Mouse (Mus musculus): ENCODE measurements at regions not wholly inside any gene's neighbourhood (a gene's known extent, or its start where the extent isn't known, plus 50 kb on each side); places are given as distances from the start of the nearest gene placed in this dataset.

- Histone ChIP-seq H3K9me3 (ENCODE audit: control insufficient read depth, insufficient read depth, low read depth, low read length) (no peaks in the 10 kb centered on the region), H3K27ac (ENCODE audit: insufficient read depth, low read depth, low read length, poor library complexity, severe bottlenecking) (no peak overlapping the region), H3K9ac (ENCODE audit: insufficient read depth, low read depth, low read length, poor library complexity, severe bottlenecking) (no peak overlapping the region), H3K36me3 (ENCODE audit: control insufficient read depth, insufficient read depth, low read length, poor library complexity, severe bottlenecking) (no peaks in the 10 kb centered on the region), H3K4me3 (ENCODE audit: insufficient read depth in 1 of 2, low read depth in 1 of 2, low read length in 2 of 2, poor library complexity in 1 of 2, severe bottlenecking in 1 of 2) (no peak overlapping the region), H3K4me1 (ENCODE audit: control insufficient read depth in 2 of 2, insufficient read depth in 2 of 2, low read length in 2 of 2, poor library complexity in 1 of 2) (no peaks in the 10 kb centered on the region)
- DNase-seq (ENCODE audit: low read depth, low spot score), result no peak
- no peak for TF ChIP-seq CHD2 (IDR thresholded peaks at IDR 0.05; ENCODE audit: low read depth, low read length)
- in situ Hi-C loops (cut with MboI; ENCODE audit: low sequenced_read_pairs in 2 of 2, unreplicated experiment in 2 of 2), result no loop called here
Observed at GRCm38 (mm10) chr13:110756877-110757276, 362.0 kb downstream of the Plk2 start.

DNA sequence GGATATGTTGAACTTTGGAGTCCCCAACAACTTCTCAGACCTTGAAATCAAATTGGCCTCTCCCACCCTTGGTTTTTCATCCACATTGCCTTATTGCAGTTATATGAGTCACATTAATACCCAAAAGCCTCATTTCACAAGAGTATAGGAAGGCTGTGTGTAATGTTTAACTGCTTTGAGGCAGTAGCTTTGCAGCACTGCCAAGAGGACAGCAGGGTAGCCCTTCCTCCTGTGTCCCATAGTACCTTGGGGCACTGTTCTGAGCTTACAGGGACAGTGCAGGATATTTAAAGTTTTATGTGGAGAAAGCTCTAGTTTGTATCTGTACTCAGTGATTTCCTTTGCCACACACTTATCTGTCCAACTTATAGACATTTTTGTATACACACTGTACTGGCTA, 374.4 kb downstream of the Plk2 start:
- Histone ChIP-seq H3K9me3 (ENCODE audit: control insufficient read depth, insufficient read depth, low read depth, low read length) (no peaks in the 10 kb centered on the region), H3K4me1 (ENCODE audit: control insufficient read depth in 2 of 2, insufficient read depth in 2 of 2, low read length in 2 of 2, poor library complexity in 1 of 2) (no peaks in the 10 kb centered on the region), H3K4me3 (ENCODE audit: insufficient read depth in 1 of 2, low read depth in 1 of 2, low read length in 2 of 2, poor library complexity in 1 of 2, severe bottlenecking in 1 of 2) (no peak overlapping the region), H3K9ac (ENCODE audit: insufficient read depth, low read depth, low read length, poor library complexity, severe bottlenecking) (no peak overlapping the region), H3K36me3 (ENCODE audit: control insufficient read depth, insufficient read depth, low read length, poor library complexity, severe bottlenecking) (no peaks in the 10 kb centered on the region), H3K27ac (ENCODE audit: insufficient read depth, low read depth, low read length, poor library complexity, severe bottlenecking) (no peak overlapping the region)
- no peak for TF ChIP-seq ZC3H11A (IDR thresholded peaks at IDR 0.05; ENCODE audit: borderline replicate concordance, low read depth, low read length)
- TF ChIP-seq HCFC1 (IDR thresholded peaks at IDR 0.05; ENCODE audit: borderline replicate concordance, insufficient read depth, low read length), result no peak
- TF ChIP-seq MAFK (IDR thresholded peaks at IDR 0.05; ENCODE audit: insufficient read depth, low read depth, low read length), result no peak
- no peak for TF ChIP-seq ZNF384 (IDR thresholded peaks at IDR 0.05; ENCODE audit: low read depth, low read length)
- TF ChIP-seq CHD2 (IDR thresholded peaks at IDR 0.05; ENCODE audit: low read depth, low read length), result no peak
- in situ Hi-C loops (cut with MboI; ENCODE audit: low sequenced_read_pairs in 2 of 2, unreplicated experiment in 2 of 2), result no loop called here
- DNase-seq (ENCODE audit: low read depth, low spot score), result no peak

- no peak for DNase-seq (ENCODE audit: low read depth, low spot score)
- TF ChIP-seq CHD2 (IDR thresholded peaks at IDR 0.05; ENCODE audit: low read depth, low read length) (no peak), MAFK (IDR thresholded peaks at IDR 0.05; ENCODE audit: insufficient read depth, low read depth, low read length) (no peak), HCFC1 (IDR thresholded peaks at IDR 0.05; ENCODE audit: borderline replicate concordance, insufficient read depth, low read length) (no peak), ZNF384 (IDR thresholded peaks at IDR 0.05; ENCODE audit: low read depth, low read length) (no peak), ZC3H11A (IDR thresholded peaks at IDR 0.05; ENCODE audit: borderline replicate concordance, low read depth, low read length) (no peak)
- in situ Hi-C loops (cut with MboI; ENCODE audit: low sequenced_read_pairs in 2 of 2, unreplicated experiment in 2 of 2), result no loop called here
- Histone ChIP-seq H3K27ac (ENCODE audit: insufficient read depth, low read depth, low read length, poor library complexity, severe bottlenecking) (no peak overlapping the region), H3K4me3 (ENCODE audit: insufficient read depth in 1 of 2, low read depth in 1 of 2, low read length in 2 of 2, poor library complexity in 1 of 2, severe bottlenecking in 1 of 2) (no peak overlapping the region), H3K9me3 (ENCODE audit: control insufficient read depth, insufficient read depth, low read depth, low read length) (no peaks in the 10 kb centered on the region), H3K9ac (ENCODE audit: insufficient read depth, low read depth, low read length, poor library complexity, severe bottlenecking) (no peak overlapping the region), H3K4me1 (ENCODE audit: control insufficient read depth in 2 of 2, insufficient read depth in 2 of 2, low read length in 2 of 2, poor library complexity in 1 of 2) (no peaks in the 10 kb centered on the region), H3K36me3 (ENCODE audit: control insufficient read depth, insufficient read depth, low read length, poor library complexity, severe bottlenecking) (no peaks in the 10 kb centered on the region)
Observed at GRCm38 (mm10) chr13:110775251-110775650, 380.4 kb downstream of the Plk2 start.

DNA sequence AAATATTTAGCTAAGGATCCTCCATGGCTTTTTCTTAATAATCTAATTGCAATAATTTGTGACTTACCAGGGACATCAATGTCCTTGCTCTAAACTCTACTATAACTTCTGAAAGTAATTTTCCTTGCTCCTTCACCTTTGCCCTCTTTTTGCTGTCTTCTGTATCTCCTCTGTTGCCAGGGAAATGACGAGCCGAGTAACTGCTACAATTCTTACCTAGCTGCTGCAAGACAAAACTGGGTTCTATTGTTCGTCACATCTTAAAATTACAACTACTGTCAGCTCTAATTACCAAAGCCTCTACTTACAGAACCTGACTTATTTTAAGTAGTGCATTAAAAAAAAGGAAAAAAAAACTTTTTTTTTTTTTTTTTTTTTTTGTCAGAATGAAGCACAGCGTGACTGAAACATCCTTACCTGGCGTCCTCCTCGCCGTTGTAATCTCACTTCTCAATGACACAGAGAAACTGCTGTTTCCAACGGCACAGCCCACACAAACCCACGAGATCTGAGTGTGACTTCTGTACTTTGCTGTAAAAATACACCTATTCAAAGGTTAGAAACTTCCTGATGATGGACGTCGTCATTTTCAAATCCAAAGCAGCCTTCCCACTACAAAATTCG, 389.4 kb downstream of the Plk2 start:
- Histone ChIP-seq H3K9ac (ENCODE audit: insufficient read depth, low read depth, low read length, poor library complexity, severe bottlenecking) (no peak overlapping the region), H3K4me3 (ENCODE audit: insufficient read depth in 1 of 2, low read depth in 1 of 2, low read length in 2 of 2, poor library complexity in 1 of 2, severe bottlenecking in 1 of 2) (no peak overlapping the region), H3K4me1 (ENCODE audit: control insufficient read depth in 2 of 2, insufficient read depth in 2 of 2, low read length in 2 of 2, poor library complexity in 1 of 2) (no peaks in the 10 kb centered on the region), H3K9me3 (ENCODE audit: control insufficient read depth, insufficient read depth, low read depth, low read length) (no peaks in the 10 kb centered on the region), H3K36me3 (ENCODE audit: control insufficient read depth, insufficient read depth, low read length, poor library complexity, severe bottlenecking) (no peaks in the 10 kb centered on the region), H3K27ac (ENCODE audit: insufficient read depth, low read depth, low read length, poor library complexity, severe bottlenecking) (no peak overlapping the region)
- TF ChIP-seq MAFK (IDR thresholded peaks at IDR 0.05; ENCODE audit: insufficient read depth, low read depth, low read length), result no peak
- no peak for TF ChIP-seq ZC3H11A (IDR thresholded peaks at IDR 0.05; ENCODE audit: borderline replicate concordance, low read depth, low read length)
- TF ChIP-seq CHD2 (IDR thresholded peaks at IDR 0.05; ENCODE audit: low read depth, low read length), result no peak
- no peak for TF ChIP-seq ZNF384 (IDR thresholded peaks at IDR 0.05; ENCODE audit: low read depth, low read length)
- no peak for TF ChIP-seq HCFC1 (IDR thresholded peaks at IDR 0.05; ENCODE audit: borderline replicate concordance, insufficient read depth, low read length)
- no peak for DNase-seq (ENCODE audit: low read depth, low spot score)
- in situ Hi-C loops (cut with MboI; ENCODE audit: low sequenced_read_pairs in 2 of 2, unreplicated experiment in 2 of 2), result no loop called here

- no peaks in the 10 kb centered on the region for H3K36me3 ChIP-seq (ENCODE audit: control insufficient read depth, insufficient read depth, low read length, poor library complexity, severe bottlenecking)
- no peak overlapping the region for H3K9ac ChIP-seq (ENCODE audit: insufficient read depth, low read depth, low read length, poor library complexity, severe bottlenecking)
- H3K27ac ChIP-seq (ENCODE audit: insufficient read depth, low read depth, low read length, poor library complexity, severe bottlenecking), result no peak overlapping the region
- no peaks in the 10 kb centered on the region for H3K9me3 ChIP-seq (ENCODE audit: control insufficient read depth, insufficient read depth, low read depth, low read length)
- in situ Hi-C loops (cut with MboI; ENCODE audit: low sequenced_read_pairs in 2 of 2, unreplicated experiment in 2 of 2), result no loop called here
- no peaks in the 10 kb centered on the region for H3K4me1 ChIP-seq (ENCODE audit: control insufficient read depth in 2 of 2, insufficient read depth in 2 of 2, low read length in 2 of 2, poor library complexity in 1 of 2)
- H3K4me3 ChIP-seq (ENCODE audit: insufficient read depth in 1 of 2, low read depth in 1 of 2, low read length in 2 of 2, poor library complexity in 1 of 2, severe bottlenecking in 1 of 2), result no peak overlapping the region
- TF ChIP-seq HCFC1 (IDR thresholded peaks at IDR 0.05; ENCODE audit: borderline replicate concordance, insufficient read depth, low read length), result no peak
- no peak for TF ChIP-seq MAFK (IDR thresholded peaks at IDR 0.05; ENCODE audit: insufficient read depth, low read depth, low read length)
- no peak for TF ChIP-seq ZNF384 (IDR thresholded peaks at IDR 0.05; ENCODE audit: low read depth, low read length)
- DNase-seq (ENCODE audit: low read depth, low spot score), result no peak
Observed at GRCm38 (mm10) chr13:110784822-110785221, 390.0 kb downstream of the Plk2 start.

All from ES-E14 (cell line).